Mouse (Mus musculus) bone marrow, adult 2 months (tissue): ENCODE measurements around the gene Ice1.

ENCODE experiments used
- CTCF ChIP-seq: fragments of 200-500 bp; IDR thresholded peaks from 2 replicates; pipeline ENCODE4 v1.5.1; 2011; ENCODE audit warnings: low read length, control low read depth; ENCODE audit not compliant: control insufficient read depth, insufficient read depth
- POLR2A ChIP-seq: fragments of 200-500 bp; IDR thresholded peaks from 2 replicates; pipeline ENCODE4 v1.6.1; 2011; ENCODE audit warnings: low read depth, mild to moderate bottlenecking, control low read depth, low read length, borderline replicate concordance; ENCODE audit not compliant: control insufficient read depth

- TF ChIP-seq POLR2A (no peak), CTCF (no peak)
Observed at GRCm38 (mm10) chr13:70676243-70677183, 39.1 kb upstream of the Ice1 start.
